Comparison of ENCODE assay signal across 21 mouse cellular contexts in genomic region chr12:110841731-110842493, GRCm38 (mm10). TPM values are rescaled to one million over a fixed set of nuclear protein-coding genes. Genes with fewer than 3 reads are reported as not detected.
DNase-seq lines count a peak whose midpoint lies in the region; ATAC-seq and TF ChIP-seq lines count a peak whose summit lies in the region.
"Had no signal": no experiment of that assay in that cellular context is flagged by ENCODE, and none has a peak within 500 bp of the region (broad histone marks: within the 10 kb centered on the region; RNA-seq: fewer than 3 reads in every experiment).

No protein-coding gene starts in this region.

- TF ChIP-seq RAD21 in CH12.LX (IDR thresholded peaks at IDR 0.05; ENCODE audit: low read depth, low read length): no peak

- H3K4me2 ChIP-seq in kidney, embryonic 15.5 days: no peak overlapping the region
- no peak overlapping the region; the same call in 1 of the 2 replicates for H3K4me2 ChIP-seq in CH12.LX (ENCODE audit: insufficient read depth, low read depth, poor library complexity, severe bottlenecking)
- H3K4me2 ChIP-seq in liver, embryonic 14.5 days (ENCODE audit: low read depth): peak overlapping the region; percentile 88

- no peak overlapping the region for H3K9ac ChIP-seq in kidney, embryonic 15.5 days
- H3K9ac ChIP-seq in CH12.LX (ENCODE audit: insufficient read depth, low read depth): no peak overlapping the region
- no peak overlapping the region for H3K9ac ChIP-seq in liver, embryonic 14.5 days (replicated peaks)
- H3K9ac ChIP-seq: heart, embryonic 12.5 days; hindbrain, embryonic 13.5 days; limb, embryonic 13.5 days; midbrain, embryonic 15.5 days had no signal

- H3K27me3 ChIP-seq in kidney, embryonic 15.5 days: no peaks in the 10 kb centered on the region
- H3K27me3 ChIP-seq in CH12.LX (replicated peaks): peaks cover 10% of the 10 kb centered on the region
- H3K27me3 ChIP-seq in liver, embryonic 14.5 days (ENCODE audit: control insufficient read depth, insufficient read depth, low read length): peaks cover 6% of the 10 kb centered on the region
- H3K27me3 ChIP-seq: heart, embryonic 12.5 days had no signal

- H3K9me3 ChIP-seq in kidney, embryonic 15.5 days (replicated peaks): no peaks in the 10 kb centered on the region
- no peaks in the 10 kb centered on the region for H3K9me3 ChIP-seq in CH12.LX (replicated peaks; ENCODE audit: low read length)
- H3K9me3 ChIP-seq in liver, embryonic 14.5 days (ENCODE audit: control insufficient read depth, low read length): no peaks in the 10 kb centered on the region
- H3K9me3 ChIP-seq: G1E; heart, embryonic 12.5 days; hindbrain, embryonic 13.5 days; limb, embryonic 13.5 days; midbrain, embryonic 15.5 days had no signal

- no peaks in the 10 kb centered on the region for H3K36me3 ChIP-seq in kidney, embryonic 15.5 days
- H3K36me3 ChIP-seq in CH12.LX (replicated peaks in 1 of 2; ENCODE audit: control insufficient read depth in 1 of 2, insufficient read depth in 1 of 2, low read length in 1 of 2): no peaks in the 10 kb centered on the region
- no peaks in the 10 kb centered on the region for H3K36me3 ChIP-seq in liver, embryonic 14.5 days (replicated peaks; ENCODE audit: control insufficient read depth, insufficient read depth, low read depth)
- H3K36me3 ChIP-seq: G1E; heart, embryonic 12.5 days; hindbrain, embryonic 13.5 days; limb, embryonic 13.5 days; midbrain, embryonic 15.5 days had no signal

- no peak for ATAC-seq in kidney, embryonic 15.5 days (replicated peaks; ENCODE audit: low FRiP score)
- ATAC-seq in liver, embryonic 14.5 days (ENCODE audit: insufficient read depth): no peak

- peak in 1 of 2 experiments; percentile 34; a peak in 2 of 4 replicates for TF ChIP-seq CTCF in CH12.LX (conservative IDR thresholded peaks at IDR 0.05 in 1 of 2, IDR thresholded peaks at IDR 0.05 in 1 of 2; ENCODE audit: low read depth in 2 of 2, low read length in 2 of 2)
- TF ChIP-seq CTCF in liver, embryonic 14.5 days (IDR thresholded peaks at IDR 0.05; ENCODE audit: low read depth): 0 out of 2 replicates have a peak, but pooled peaks have one; percentile 15

- in situ Hi-C loops in CH12.LX (cut with MboI; ENCODE audit: low pct_ligation_motif_present, low pct_unique_long_range_greater_than_20kb, low sequenced_read_pairs): loop anchor here (5.0 to 10.0 kb wide), 3 partner anchors 107 to 425 kb away; partner anchors contain the start of gene Wdr20

- no peaks in the 10 kb centered on the region for H3K79me2 ChIP-seq in CH12.LX (replicated peaks; ENCODE audit: control insufficient read depth, extremely low read depth, insufficient read depth, poor library complexity, severe bottlenecking)

- H3K4me1 ChIP-seq in kidney, embryonic 15.5 days: peaks cover 29% of the 10 kb centered on the region
- H3K4me1 ChIP-seq in CH12.LX (ENCODE audit: control insufficient read depth in 1 of 2, insufficient read depth in 2 of 2): peaks cover 3 to 37% of the 10 kb centered on the region in 2 experiments; a peak in 2 of 4 replicates
- peaks cover 7 to 9% of the 10 kb centered on the region in 2 experiments; a peak in 3 of 4 replicates for H3K4me1 ChIP-seq in liver, embryonic 14.5 days (replicated peaks; ENCODE audit: control insufficient read depth in 2 of 2, insufficient read depth in 2 of 2, low read length in 1 of 2)

- DNase-seq in kidney, postnatal 10 days: no peak
- DNase-seq in 3134 (ENCODE audit: extremely low read depth, insufficient read length, low spot score) (peak; percentile 31), CH12.LX (ENCODE audit: extremely low read depth) (no peak)
- no peak for DNase-seq in liver, embryonic 14.5 days (ENCODE audit: low read depth in 3 of 3, low spot score in 3 of 3)
- DNase-seq in adrenal gland, adult 18-20 months (ENCODE audit: low spot score in 2 of 2): no peak
- DNase-seq in lung, postnatal 10 days: no peak
- DNase-seq: adrenal gland, postnatal 36 days; cerebellum, adult 18-20 months; cerebellum, postnatal 36 days; gastrocnemius, adult 2 months; heart, postnatal 14 days; lung, embryonic 14.5 days; lung, postnatal 4 days; right cerebral cortex, adult 18-20 months; thymus, postnatal 4 days had no signal

- no peak for TF ChIP-seq POLR2A in CH12.LX (IDR thresholded peaks at IDR 0.05; ENCODE audit: low read depth, low read length)

- 0 out of 2 replicates have a peak overlapping the region, but pooled peaks have one; percentile 92 for H3K4me3 ChIP-seq in kidney, embryonic 15.5 days (replicated peaks)
- no peak overlapping the region for H3K4me3 ChIP-seq in CH12.LX (replicated peaks in 1 of 3; ENCODE audit: low read depth in 2 of 3, low read length in 2 of 3, poor library complexity in 1 of 3)
- H3K4me3 ChIP-seq in liver, embryonic 14.5 days (ENCODE audit: insufficient read depth in 1 of 2, low read depth in 2 of 2, low read length in 2 of 2): no peak overlapping the region

- 70% methylated on average over 5 of the region's 5 CpGs for WGBS in kidney, embryonic 15.5 days
- WGBS in liver, embryonic 14.5 days (ENCODE audit: insufficient replicate concordance): 59% methylated on average over 5 of the region's 5 CpGs

- no peak overlapping the region for H3K27ac ChIP-seq in kidney, embryonic 15.5 days
- H3K27ac ChIP-seq in CH12.LX (ENCODE audit: insufficient read depth, low read depth): no peak overlapping the region
- no peak overlapping the region for H3K27ac ChIP-seq in liver, embryonic 14.5 days
- H3K27ac ChIP-seq: hindbrain, embryonic 13.5 days; limb, embryonic 13.5 days; midbrain, embryonic 15.5 days had no signal

- peak; percentile 67 for TF ChIP-seq EP300 in CH12.LX (IDR thresholded peaks at IDR 0.05; ENCODE audit: low read length)
- no peak for TF ChIP-seq EP300 in liver, embryonic 14.5 days (IDR thresholded peaks at IDR 0.05; ENCODE audit: low read depth)

- dilution Hi-C loops in CH12.LX (cut with MboI; ENCODE audit: extremely low pct_ligation_motif_present, extremely low pct_unique_long_range_greater_than_20kb, low sequenced_read_pairs): no loop called here

TF ChIP-seq in CH12.LX, 34 proteins besides CTCF, POLR2A, EP300 and RAD21 (continues in another document):
- TF ChIP-seq USF1 (IDR thresholded peaks at IDR 0.05; ENCODE audit: low read depth, low read length) (no peak), JUND (conservative IDR thresholded peaks at IDR 0.05; ENCODE audit: low read depth, low read length) (no peak; the same call in 1 of the 2 replicates), SIN3A (IDR thresholded peaks at IDR 0.05; ENCODE audit: low read length) (no peak; the same call in 1 of the 2 replicates), TBP (conservative IDR thresholded peaks at IDR 0.05; ENCODE audit: low read depth, low read length) (no peak), PAX5 (IDR thresholded peaks at IDR 0.05; ENCODE audit: low read length) (no peak), MXI1 (IDR thresholded peaks at IDR 0.05; ENCODE audit: low read depth, low read length) (0 out of 2 replicates have a peak, but pooled peaks have one; percentile 40), BHLHE40 (IDR thresholded peaks at IDR 0.05; ENCODE audit: low read depth, low read length) (no peak), NRF1 (IDR thresholded peaks at IDR 0.05; ENCODE audit: low read depth, low read length) (no peak), ETS1 (conservative IDR thresholded peaks at IDR 0.05; ENCODE audit: low read depth, low read length) (no peak), MAZ (IDR thresholded peaks at IDR 0.05; ENCODE audit: low read depth, low read length) (no peak), NELFE (IDR thresholded peaks at IDR 0.05; ENCODE audit: low read depth, low read length) (no peak), ZC3H11A (IDR thresholded peaks at IDR 0.05; ENCODE audit: low read depth, low read length) (no peak), RCOR1 (conservative IDR thresholded peaks at IDR 0.05; ENCODE audit: low read depth, low read length) (0 out of 2 replicates have a peak, but pooled peaks have one; percentile 47), ZMIZ1 (IDR thresholded peaks at IDR 0.05; ENCODE audit: low read depth, low read length) (no peak), ZKSCAN1 (IDR thresholded peaks at IDR 0.05; ENCODE audit: borderline replicate concordance, low read depth, low read length) (no peak), MEF2A (IDR thresholded peaks at IDR 0.05; ENCODE audit: borderline replicate concordance, low read depth, low read length) (no peak)

RNA-seq across cellular contexts. Expression of gene Mok, which starts 1.2 kb away (rescaled TPM):
- 6.2 and 7.8 TPM in 2 replicates for polyA plus RNA-seq in kidney, embryonic 15.5 days (2015; fragmentation: Nextera tagmentation; extraction: Ambion mirVana)
- total RNA-seq in CH12.LX (2012; rRNA removed) (5.5 and 9.8 TPM in 2 replicates), CH12.LX (2014; rRNA removed) (5.8 and 7.1 TPM in 2 replicates)
- 9.1 and 11.0 TPM in 2 replicates for polyA plus RNA-seq in CH12.LX (2012; ENCODE audit: insufficient read length, low read depth)
- 0.18 and 0.24 TPM in 2 replicates for polyA plus RNA-seq in liver, embryonic 14.5 days (2012; rRNA removed)
- polyA plus RNA-seq in liver, embryonic 14.5 days (2014; fragmentation: Nextera tagmentation; extraction: Ambion mirVana): 0.23 and 0.43 TPM in 2 replicates
- total RNA-seq in adrenal gland, adult 18-20 months (2021): 1 to 10 TPM in 1 of 2 experiments, under 1 TPM in 1; 0.86 to 1.2 TPM

RNA-seq across cellular contexts. Expression of gene Zfp839, which starts 8.1 kb away (rescaled TPM):
- 6.1 and 6.4 TPM in 2 replicates for polyA plus RNA-seq in kidney, embryonic 15.5 days (2015; fragmentation: Nextera tagmentation; extraction: Ambion mirVana)
- total RNA-seq in CH12.LX (2012; rRNA removed): 7.8 and 9.1 TPM in 2 replicates
- total RNA-seq in CH12.LX (2014; rRNA removed): 3.7 and 3.8 TPM in 2 replicates
- 8.1 and 9.2 TPM in 2 replicates for polyA plus RNA-seq in CH12.LX (2012; ENCODE audit: insufficient read length, low read depth)
- 1.4 and 1.9 TPM in 2 replicates for polyA plus RNA-seq in liver, embryonic 14.5 days (2012; rRNA removed)
- polyA plus RNA-seq in liver, embryonic 14.5 days (2014; fragmentation: Nextera tagmentation; extraction: Ambion mirVana): 0.62 and 0.67 TPM in 2 replicates
- 10 to 100 TPM; 12.6 to 13.4 TPM for total RNA-seq in adrenal gland, adult 18-20 months (2021)

RNA-seq across cellular contexts. Expression of gene Cinp, which starts 47.0 kb away (rescaled TPM):
- 78.6 and 80.8 TPM in 2 replicates for polyA plus RNA-seq in kidney, embryonic 15.5 days (2015; fragmentation: Nextera tagmentation; extraction: Ambion mirVana)
- 135 and 161 TPM in 2 replicates for total RNA-seq in CH12.LX (2012; rRNA removed)
- total RNA-seq in CH12.LX (2014; rRNA removed): 164 and 167 TPM in 2 replicates
- polyA plus RNA-seq in CH12.LX (2012; ENCODE audit: insufficient read length, low read depth): 114 and 131 TPM in 2 replicates
- 31.0 and 42.9 TPM in 2 replicates for polyA plus RNA-seq in liver, embryonic 14.5 days (2012; rRNA removed)
- polyA plus RNA-seq in liver, embryonic 14.5 days (2014; fragmentation: Nextera tagmentation; extraction: Ambion mirVana): 65.1 and 68.2 TPM in 2 replicates
- total RNA-seq in adrenal gland, adult 18-20 months (2021): 10 to 100 TPM; 36.2 to 40.4 TPM

RNA-seq across cellular contexts. Expression of gene Tecpr2, which starts 47.2 kb away (rescaled TPM):
- 3.7 and 4.7 TPM in 2 replicates for polyA plus RNA-seq in kidney, embryonic 15.5 days (2015; fragmentation: Nextera tagmentation; extraction: Ambion mirVana)
- total RNA-seq in CH12.LX (2012; rRNA removed) (6.7 and 7.5 TPM in 2 replicates), CH12.LX (2014; rRNA removed) (2.6 and 3.1 TPM in 2 replicates)
- polyA plus RNA-seq in CH12.LX (2012; ENCODE audit: insufficient read length, low read depth): 2.8 and 2.9 TPM in 2 replicates
- 2.0 and 2.3 TPM in 2 replicates for polyA plus RNA-seq in liver, embryonic 14.5 days (2012; rRNA removed)
- polyA plus RNA-seq in liver, embryonic 14.5 days (2014; fragmentation: Nextera tagmentation; extraction: Ambion mirVana): 1.1 and 1.5 TPM in 2 replicates
- 10 to 100 TPM in 1 of 2 experiments, 1 to 10 TPM in 1; 8.1 to 11.2 TPM for total RNA-seq in adrenal gland, adult 18-20 months (2021)
